Mouse (Mus musculus) CD8-positive naive resting alpha-beta T cell, adult 2 months (primary cell): ENCODE results near the gene Myo1c.
A peak's percentile ranks its signal among the peaks of the same experiment; 100 is the strongest.

Source experiments
- DNase-seq, 2 experiments: peaks; one replicate each; pipeline ENCODE4 v3.0.0; 2022; ENCODE audit warnings: low read depth in 2 of 2, low spot score in 2 of 2

The Myo1c gene

GRCm38 (mm10) chr11:75713949-75714348, 63.6 kb downstream of the Myo1c start:
- peak in 1 of 2 experiments; percentile 50 for DNase-seq

DNA sequence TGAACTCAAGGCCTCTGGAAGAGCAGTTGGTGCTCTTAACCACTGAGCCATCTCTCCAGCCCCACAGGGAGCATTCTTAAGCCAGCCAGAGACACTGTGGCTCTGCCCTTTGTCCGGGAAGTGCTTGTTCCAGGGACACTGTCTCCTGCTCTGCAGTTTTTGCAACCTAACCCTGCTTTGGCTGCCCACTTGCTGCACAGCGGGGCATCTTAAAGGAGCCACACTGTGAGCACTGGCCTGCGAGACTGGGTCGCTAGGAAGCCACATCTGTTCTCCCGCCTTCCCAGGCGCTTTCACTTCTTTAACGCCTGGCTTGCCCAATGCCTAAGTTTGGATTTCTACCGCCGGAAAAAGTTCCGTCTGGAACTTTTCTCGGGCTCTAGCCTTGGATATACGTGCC, 65.3 kb downstream of the Myo1c start:
- DNase-seq: no peak

GRCm38 (mm10) chr11:75716661-75717325, 66.5 kb downstream of the Myo1c start:
- no peak for DNase-seq

GRCm38 (mm10) chr11:75722339-75722738, 72.0 kb downstream of the Myo1c start:
- DNase-seq: no peak
